Mouse (Mus musculus): ENCODE data around the gene Hist2h2aa2. TPM values are rescaled to one million over a fixed set of nuclear protein-coding genes. Genes with fewer than 3 reads are reported as not detected.
"Not testable (repeated sequence)": the region's sequence is repeated elsewhere in the genome, so short reads cannot be mapped to it uniquely, and the experiment has no call there.

Hist2h2aa2 gene
- total RNA-seq, 1 experiment from 2014 or later = 742 TPM

DNA sequence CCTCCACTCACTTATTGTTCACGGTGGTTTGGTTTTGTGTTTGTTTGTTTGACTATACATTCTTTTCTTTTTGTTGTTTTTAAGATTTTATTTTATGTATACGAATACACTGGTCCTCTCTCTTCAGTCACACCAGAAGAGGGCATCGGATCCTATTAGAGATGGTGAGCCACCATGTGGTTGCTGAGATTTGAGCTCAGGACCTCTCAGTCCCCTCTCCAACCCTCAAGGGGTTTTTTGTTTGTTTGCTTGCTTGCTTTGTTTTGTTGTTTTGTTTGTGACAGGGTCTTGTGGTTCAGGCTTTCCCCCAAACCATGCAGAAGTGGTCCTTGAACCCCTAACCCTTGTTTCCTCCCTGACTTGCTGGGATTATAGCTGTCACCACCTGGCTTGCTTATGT is 21.5 kb upstream of the Hist2h2aa2 start:
- no peak for DNase-seq

DNA sequence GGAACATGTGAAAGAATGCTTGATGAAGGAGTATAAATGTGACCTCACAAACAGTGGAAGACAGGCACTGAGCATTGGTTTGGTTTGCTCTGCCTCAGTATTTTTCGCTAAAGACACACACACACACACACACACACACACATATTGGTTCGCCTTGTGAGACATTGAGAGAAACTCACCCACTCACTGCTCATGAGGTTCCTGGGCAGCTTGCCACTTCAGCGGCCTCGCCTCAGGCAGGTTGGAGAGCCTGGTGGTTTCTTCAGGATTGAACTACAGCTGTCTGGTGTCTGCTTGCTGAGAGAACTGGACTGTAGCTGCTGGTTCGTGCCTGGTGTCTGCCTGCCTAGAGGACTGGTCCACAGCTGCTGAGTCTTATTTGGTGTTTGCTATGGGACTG is 20.1 kb upstream of the Hist2h2aa2 start:
- no peak for DNase-seq

DNA sequence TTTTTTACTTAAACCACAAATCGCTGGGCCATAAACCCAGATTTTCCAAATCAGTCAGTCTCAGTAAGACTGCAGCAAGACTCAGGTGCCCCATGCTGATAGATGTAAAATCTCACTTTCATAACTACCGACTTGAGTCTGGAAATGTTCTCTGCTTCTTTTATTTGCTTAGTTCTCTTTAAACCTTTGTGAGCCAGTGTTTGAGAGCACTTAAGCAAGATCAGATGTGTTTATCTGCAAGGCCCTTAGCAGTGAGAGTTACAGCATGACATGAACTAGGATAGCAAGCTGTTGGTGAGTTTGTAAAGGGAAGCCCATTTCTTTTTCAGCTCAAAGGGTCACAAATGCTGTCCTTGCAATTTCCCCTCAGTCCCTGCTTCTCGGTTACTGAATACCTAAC is 17.1 kb upstream of the Hist2h2aa2 start:
- DNase-seq = no peak

DNA sequence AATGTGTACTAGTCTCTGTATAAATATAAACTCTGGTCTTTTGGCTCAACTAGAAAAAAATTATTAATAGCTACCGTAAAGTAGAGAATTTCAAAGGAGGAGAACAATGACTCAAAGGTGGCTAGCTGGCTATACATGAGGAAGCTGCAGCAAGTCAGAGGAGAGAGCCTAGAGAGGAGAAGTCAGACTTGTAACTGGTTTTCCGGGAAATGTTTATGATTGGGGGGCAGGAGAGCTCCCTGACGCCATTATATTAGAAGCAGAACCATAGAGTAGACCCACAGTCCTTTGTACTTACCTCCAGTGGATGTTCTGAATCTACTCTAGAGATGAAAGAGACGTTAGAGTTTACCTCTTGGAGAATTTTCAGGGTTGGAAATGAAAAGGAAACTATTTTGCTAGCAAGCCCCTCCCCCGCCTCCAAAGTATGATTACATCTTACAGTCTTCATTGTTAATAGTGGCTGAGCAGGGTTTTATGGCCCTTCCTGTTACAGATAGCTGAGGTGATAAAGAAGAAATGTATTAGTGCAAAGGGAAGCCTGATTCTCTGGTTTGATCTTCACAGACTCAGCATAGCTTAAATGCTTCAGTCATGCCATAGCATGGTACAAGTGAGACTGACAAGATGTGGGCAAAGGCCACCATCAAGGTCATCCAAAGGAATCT is 16.0 kb upstream of the Hist2h2aa2 start:
- no peak for DNase-seq

DNA sequence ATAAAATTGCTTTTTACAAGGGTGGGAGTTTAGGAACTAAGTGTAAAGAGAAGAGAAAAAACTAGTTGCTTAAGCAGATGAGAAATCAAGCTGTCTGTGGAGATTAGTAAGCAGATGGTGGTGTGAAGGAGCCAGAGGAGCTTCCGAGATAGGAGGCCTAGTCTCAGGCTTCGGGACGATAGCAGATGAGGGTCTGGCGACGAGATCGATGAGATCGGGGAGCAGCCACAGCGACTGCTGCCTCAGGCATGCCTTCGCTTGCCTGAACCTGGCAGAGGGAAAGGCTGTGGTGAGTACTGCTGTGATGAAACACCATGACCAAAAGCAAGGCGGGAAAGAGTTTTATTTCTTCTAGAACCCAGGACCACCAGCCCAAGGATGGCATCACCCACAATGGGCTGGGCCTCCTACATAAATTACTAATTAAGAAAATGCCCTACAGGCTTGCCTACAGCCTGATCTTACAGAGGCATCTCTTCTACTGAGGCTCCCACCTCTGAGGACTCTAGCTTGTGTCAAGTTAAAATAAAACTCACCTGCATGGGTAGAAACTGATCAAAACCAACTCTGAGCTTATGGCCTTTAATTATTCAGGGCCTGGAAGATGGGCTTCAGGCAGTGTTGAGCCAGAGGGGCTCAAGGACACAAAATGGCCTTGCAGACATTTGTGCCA is 14.7 kb upstream of the Hist2h2aa2 start:
- DNase-seq = no peak

DNA sequence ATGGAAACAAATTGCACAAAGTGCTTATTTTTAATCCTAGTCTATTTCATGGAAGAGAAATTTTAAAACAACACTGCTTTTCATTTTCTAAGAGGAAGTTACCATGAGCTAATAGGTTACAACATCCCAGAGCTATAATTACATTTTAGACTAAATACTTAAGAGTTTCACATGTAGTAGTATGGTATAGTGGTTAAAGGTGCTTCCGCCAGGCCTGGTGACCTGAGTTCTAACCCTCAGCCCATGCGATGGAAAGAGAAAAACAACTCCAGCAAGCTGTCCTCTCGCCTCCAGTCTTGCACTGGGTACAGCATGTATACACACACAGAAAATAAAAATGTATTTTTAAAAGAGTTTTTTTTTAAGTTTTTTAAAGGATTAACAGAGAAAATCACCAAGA is 11.7 kb upstream of the Hist2h2aa2 start:
- no peak for DNase-seq

DNA sequence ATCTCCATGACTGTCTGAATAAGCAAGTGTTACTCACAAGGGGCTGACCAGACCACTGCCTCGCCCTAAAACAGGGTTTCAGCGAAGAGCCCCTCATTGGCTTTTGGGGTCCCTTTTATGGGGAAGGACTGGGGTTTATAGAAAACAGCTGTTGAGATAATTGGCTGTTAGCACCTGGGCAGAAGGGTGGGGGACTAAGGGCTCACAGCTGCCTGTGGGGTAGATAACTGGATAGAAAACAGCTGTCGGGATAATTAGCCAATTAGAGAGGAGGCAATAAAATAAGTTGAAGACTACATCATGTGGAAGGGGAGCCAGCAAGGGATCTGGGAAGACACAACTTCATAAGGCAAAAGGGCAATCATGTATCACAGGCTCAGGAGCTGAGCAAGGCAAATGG is 10.8 kb upstream of the Hist2h2aa2 start:
- DNase-seq = no peak

DNA sequence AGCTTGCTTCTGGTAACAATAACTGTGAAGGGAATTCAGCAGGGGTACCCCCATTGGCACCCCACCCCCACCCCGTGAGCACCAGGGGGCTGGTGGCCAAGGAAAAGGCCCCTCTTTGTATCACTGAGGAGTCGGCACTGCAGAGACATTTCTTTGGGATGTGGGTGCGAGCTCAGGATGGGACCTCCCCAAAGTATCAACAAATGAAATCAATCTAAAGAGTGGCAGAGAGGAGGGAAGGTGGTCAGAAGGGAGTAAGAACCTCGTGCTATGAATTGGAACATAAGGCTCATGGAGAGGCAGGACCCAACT is 8.9 kb upstream of the Hist2h2aa2 start:
- no peak for DNase-seq

GRCm38 (mm10) chr3:96248141-96249033 is 8.3 kb upstream of the Hist2h2aa2 start:
- no peak for DNase-seq

DNA sequence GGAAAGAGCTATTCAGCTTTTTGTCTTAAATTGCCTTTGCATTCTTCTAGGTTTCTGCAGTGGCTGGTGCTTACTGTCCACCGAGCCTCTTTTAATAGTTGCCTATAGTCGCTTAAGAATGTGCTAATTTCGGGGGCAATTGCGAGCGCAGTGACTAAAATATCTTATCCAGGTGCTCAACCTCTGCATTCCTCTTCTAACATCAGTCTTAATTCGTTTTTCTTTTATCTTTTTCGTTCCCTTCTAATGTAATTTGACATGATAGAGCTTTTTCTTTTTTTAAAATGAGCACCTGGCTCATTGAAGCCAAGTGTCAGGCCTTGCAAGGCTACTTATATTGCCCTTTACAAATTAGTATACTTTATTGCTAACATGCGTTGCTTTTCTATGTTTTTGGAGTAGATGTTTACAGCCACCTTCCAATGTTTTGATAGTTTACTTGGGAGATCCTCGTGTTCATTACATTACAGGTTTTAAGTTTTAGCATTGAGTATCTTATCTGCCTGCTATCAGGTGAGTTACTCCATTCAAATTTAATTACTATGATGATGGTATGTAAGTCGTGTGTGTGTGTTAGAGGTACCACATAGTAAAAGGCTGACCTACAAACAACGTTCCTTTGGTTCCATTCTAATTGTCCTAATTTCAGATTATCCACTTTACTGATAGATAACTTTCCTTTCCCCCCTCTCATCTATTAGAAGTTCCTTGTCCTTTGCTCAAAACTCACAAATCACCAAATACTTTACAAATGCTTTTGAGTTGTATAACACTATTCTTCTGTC is 7.5 kb upstream of the Hist2h2aa2 start:
- no peak for DNase-seq

- DNase-seq = not testable (repeated sequence)
Observed at GRCm38 (mm10) chr3:96246427-96246856, 6.4 kb upstream of the Hist2h2aa2 start, which contains the start of gene Hist2h3c1. Hist2h3c1 (plus strand) TSS chr3:96246685.

GRCm38 (mm10) chr3:96246018-96246417 is 5.9 kb upstream of the Hist2h2aa2 start:
- not testable (repeated sequence) for DNase-seq

DNA sequence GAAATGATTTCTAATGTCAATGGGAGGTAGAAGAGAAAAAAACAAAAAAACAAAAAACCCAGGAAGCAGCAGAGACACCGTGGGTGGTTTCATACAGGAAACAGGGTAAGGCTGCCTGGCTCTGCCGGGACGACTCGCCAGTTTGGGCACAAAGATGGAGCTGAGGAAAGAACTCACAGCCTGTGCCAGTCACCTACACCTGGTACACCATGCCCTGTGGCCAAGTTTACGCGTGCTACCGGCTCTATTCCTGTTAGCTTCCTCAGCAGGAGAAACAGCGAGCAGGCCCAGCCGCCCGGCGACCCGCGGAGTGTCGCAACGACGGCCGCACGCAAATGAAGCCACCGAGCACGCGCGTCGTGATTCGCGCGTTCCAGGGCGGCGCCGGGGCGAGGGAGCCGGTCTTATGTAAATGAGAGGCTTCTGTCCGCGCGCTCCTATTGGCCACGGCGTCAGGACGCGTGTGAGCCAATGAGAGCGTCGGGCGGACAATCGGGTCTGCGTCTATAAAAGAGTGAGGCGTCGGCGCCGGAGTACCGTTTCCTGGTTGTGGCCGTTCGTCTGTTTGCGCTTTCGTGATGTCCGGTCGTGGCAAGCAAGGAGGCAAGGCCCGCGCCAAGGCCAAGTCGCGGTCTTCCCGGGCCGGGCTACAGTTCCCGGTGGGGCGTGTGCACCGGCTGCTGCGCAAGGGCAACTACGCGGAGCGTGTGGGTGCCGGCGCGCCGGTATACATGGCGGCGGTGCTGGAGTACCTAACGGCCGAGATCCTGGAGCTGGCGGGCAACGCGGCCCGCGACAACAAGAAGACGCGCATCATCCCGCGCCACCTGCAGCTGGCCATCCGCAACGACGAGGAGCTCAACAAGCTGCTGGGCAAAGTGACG is 5.2 kb upstream of the Hist2h2aa2 start, which contains the start of gene Hist2h2aa1:
Gene Hist2h2aa1 (plus strand): TSS at position 495 of the 884 bp plus-strand sequence.
- DNase-seq = peak; percentile 81

- DNase-seq = no peak
Observed at GRCm38 (mm10) chr3:96243921-96244572, 4.0 kb upstream of the Hist2h2aa2 start.

DNA sequence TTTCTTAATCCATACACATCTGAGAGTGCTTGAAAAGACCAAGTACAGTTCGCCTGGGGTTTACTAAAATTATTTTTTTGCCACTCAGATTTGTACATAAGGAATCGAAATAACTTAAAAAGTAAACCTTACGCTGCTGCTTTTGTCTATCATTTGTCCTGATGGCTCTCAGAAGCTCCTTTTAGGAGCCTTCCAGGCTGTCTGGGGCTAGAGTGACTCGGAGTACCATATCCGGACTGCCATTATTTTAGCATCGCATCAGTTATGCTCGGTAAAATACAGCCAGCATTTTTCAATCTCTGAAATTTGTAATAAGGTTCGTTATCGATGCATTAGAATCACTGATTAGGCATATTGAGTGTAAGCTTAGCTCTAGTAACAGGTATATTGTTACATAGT is 722 bp upstream of the Hist2h2aa2 start:
- DNase-seq = no peak

DNA sequence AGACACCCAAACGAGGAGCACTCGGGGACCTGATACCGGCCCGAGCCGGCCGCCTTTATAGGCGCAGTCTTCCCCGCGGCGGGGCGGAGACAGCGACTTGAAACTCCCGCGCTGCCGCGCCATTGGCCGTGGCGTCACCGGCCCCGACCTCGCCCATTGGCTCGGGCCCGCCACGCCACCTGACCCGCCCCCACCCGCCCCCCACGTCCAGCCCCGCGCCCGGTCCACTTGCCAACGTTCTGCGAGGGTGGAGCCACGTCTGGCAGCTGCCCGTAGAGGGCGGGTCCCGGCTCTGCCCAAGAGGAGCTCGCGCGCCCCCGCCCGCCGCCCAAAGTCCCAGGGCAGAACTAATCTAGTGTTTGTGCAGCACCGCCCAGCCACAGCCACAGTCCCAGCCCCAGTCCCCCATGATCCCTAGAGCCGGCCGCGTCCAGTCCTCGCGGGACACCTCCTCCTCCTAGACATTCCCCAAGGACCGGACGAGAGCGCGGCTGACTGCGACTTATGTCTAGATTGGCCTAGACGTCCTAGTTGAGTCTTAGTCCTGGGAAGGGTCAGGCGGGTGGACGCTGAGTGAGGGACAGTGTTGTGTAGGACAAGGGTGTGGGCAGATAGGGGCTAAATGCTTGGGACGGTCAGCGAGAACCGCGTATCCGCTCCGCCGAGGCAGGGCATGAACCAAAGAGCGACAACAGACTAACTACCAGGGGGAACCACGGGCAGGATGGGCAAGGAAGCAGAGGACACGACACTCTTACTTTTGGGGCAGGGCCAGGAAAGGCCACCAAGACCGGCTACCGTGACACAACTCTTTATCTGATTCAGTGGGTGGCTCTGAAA is 902 bp downstream of the Hist2h2aa2 start, which contains the start of gene Hist2h3c2:
Gene Hist2h3c2 (minus strand): TSS at position 174 of the 840 bp plus-strand sequence.
- DNase-seq = peak; percentile 44

DNA sequence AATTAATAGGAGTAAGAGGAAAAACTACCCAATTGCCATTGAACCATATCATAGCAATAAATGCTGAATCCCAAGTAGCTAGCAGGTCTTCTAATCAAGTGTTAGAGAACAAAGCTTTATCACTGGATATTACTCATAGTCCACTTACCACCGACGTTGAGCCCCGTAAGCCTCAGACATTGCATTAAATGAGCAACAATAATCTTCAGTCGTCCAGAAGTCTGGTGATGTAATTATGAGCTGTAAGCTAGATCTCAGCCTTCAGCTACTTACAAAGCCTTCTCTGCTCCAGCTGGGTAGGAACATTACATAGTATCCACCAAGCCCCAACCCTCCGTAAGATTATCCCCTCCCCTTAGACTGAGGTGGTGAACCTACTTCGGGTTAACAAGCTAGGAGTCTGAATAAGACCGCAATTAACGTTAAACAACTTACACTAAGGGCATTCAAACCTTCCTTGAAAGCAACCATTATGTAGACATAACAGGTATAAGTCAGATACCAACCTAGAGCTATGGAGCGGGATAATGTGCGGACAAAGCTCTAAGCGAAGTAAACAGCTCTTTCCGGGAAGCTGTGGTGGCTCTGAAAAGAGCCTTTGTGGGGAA is 2.1 kb downstream of the Hist2h2aa2 start:
- no peak for DNase-seq

DNA sequence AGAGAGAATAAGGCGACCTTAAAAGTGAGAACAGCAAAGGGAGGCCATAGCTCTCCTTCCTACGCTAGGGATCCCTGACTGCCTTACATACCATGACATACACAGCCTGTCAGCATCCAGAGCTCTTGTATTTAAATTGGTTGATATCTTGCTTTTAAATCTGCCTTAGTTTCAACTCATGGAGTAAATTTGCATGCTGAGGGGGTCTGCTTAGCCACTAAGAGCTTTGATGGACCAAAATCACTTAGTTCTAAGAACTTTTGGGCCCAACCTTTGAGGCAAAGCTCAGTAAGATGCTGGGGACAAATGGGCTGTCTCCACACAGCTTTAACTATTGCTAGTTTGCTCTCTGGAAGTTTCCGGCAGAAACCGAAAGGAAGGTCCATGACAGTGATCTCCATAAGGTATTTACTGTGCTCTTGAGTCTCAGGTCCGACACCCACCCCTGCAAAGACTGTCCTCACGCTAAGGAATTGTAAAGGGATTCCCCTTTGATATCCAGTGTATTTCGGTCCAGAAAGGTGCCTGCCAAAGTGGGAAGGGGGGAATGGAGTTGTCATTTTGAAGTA is 2.7 kb downstream of the Hist2h2aa2 start:
- DNase-seq = no peak

Measured in adrenal gland, postnatal 25 days (tissue).